Mouse (Mus musculus): ENCODE data around the gene Vsig10. TPM values are rescaled to one million over a fixed set of nuclear protein-coding genes. Genes with fewer than 3 reads are reported as not detected.

The Vsig10 gene
- polyA plus RNA-seq, 1 experiment from 2014 or later, result 2.0 TPM

GRCm38 (mm10) chr5:117395834-117396233 lies 77.0 kb downstream of the Vsig10 start:
- WGBS, result 87% methylated on average over 5 of the region's 5 CpGs
- no peak for DNase-seq (ENCODE audit: low spot score)

GRCm38 (mm10) chr5:117396596-117397014 lies 77.7 kb downstream of the Vsig10 start:
- 56% methylated on average over 6 of the region's 6 CpGs for WGBS
- no peak overlapping the region for H3K4me3 ChIP-seq (ENCODE audit: low read depth, low read length)
- ATAC-seq (ENCODE audit: low FRiP score), result no peak

More at GRCm38 (mm10) chr5:117395834-117396233, 77.0 kb downstream of the Vsig10 start:
- no peaks in the 10 kb centered on the region for H3K9me3 ChIP-seq (ENCODE audit: control insufficient read depth, low read length)
- H3K4me1 ChIP-seq (replicated peaks; ENCODE audit: control insufficient read depth, insufficient read depth, low read length), result no peaks in the 10 kb centered on the region
- H3K36me3 ChIP-seq (ENCODE audit: control insufficient read depth, insufficient read depth, low read length), result no peaks in the 10 kb centered on the region
- no peak overlapping the region for H3K4me3 ChIP-seq (ENCODE audit: low read depth, low read length)
- H3K27ac ChIP-seq (ENCODE audit: low read depth, low read length), result no peak overlapping the region
- H3K27me3 ChIP-seq (ENCODE audit: control insufficient read depth, insufficient read depth, low read length), result no peaks in the 10 kb centered on the region
- H3K9ac ChIP-seq (ENCODE audit: low read depth, low read length), result no peak overlapping the region
- no peak overlapping the region for H3K4me2 ChIP-seq (replicated peaks; ENCODE audit: low read depth, low read length)
- no peak for ATAC-seq (ENCODE audit: low FRiP score)

GRCm38 (mm10) chr5:117397371-117397770 lies 78.5 kb downstream of the Vsig10 start:
- Histone ChIP-seq H3K9me3 (ENCODE audit: control insufficient read depth, low read length) (no peaks in the 10 kb centered on the region), H3K9ac (ENCODE audit: low read depth, low read length) (no peak overlapping the region), H3K36me3 (ENCODE audit: control insufficient read depth, insufficient read depth, low read length) (no peaks in the 10 kb centered on the region), H3K4me2 (replicated peaks; ENCODE audit: low read depth, low read length) (no peak overlapping the region), H3K4me1 (replicated peaks; ENCODE audit: control insufficient read depth, insufficient read depth, low read length) (no peaks in the 10 kb centered on the region), H3K27ac (ENCODE audit: low read depth, low read length) (no peak overlapping the region), H3K4me3 (ENCODE audit: low read depth, low read length) (no peak overlapping the region), H3K27me3 (ENCODE audit: control insufficient read depth, insufficient read depth, low read length) (no peaks in the 10 kb centered on the region)
- WGBS, result 86% methylated on average over 6 of the region's 6 CpGs
- ATAC-seq (ENCODE audit: low FRiP score) (no peak), DNase-seq (ENCODE audit: low spot score) (no peak)

More at GRCm38 (mm10) chr5:117396596-117397014, 77.7 kb downstream of the Vsig10 start:
- DNase-seq (ENCODE audit: low spot score), result no peak
- Histone ChIP-seq H3K36me3 (ENCODE audit: control insufficient read depth, insufficient read depth, low read length) (no peaks in the 10 kb centered on the region), H3K27ac (ENCODE audit: low read depth, low read length) (no peak overlapping the region), H3K4me2 (replicated peaks; ENCODE audit: low read depth, low read length) (no peak overlapping the region), H3K9me3 (ENCODE audit: control insufficient read depth, low read length) (no peaks in the 10 kb centered on the region), H3K9ac (ENCODE audit: low read depth, low read length) (no peak overlapping the region), H3K27me3 (ENCODE audit: control insufficient read depth, insufficient read depth, low read length) (no peaks in the 10 kb centered on the region), H3K4me1 (replicated peaks; ENCODE audit: control insufficient read depth, insufficient read depth, low read length) (no peaks in the 10 kb centered on the region)

- H3K27me3 ChIP-seq (ENCODE audit: control insufficient read depth, insufficient read depth, low read length), result no peaks in the 10 kb centered on the region
Measured at GRCm38 (mm10) chr5:117398007-117398550, 79.2 kb downstream of the Vsig10 start.

GRCm38 (mm10) chr5:117399281-117399680 lies 80.4 kb downstream of the Vsig10 start:
- Histone ChIP-seq H3K9ac (ENCODE audit: low read depth, low read length) (no peak overlapping the region), H3K9me3 (ENCODE audit: control insufficient read depth, low read length) (no peaks in the 10 kb centered on the region), H3K27me3 (ENCODE audit: control insufficient read depth, insufficient read depth, low read length) (no peaks in the 10 kb centered on the region), H3K4me1 (replicated peaks; ENCODE audit: control insufficient read depth, insufficient read depth, low read length) (no peaks in the 10 kb centered on the region), H3K4me2 (replicated peaks; ENCODE audit: low read depth, low read length) (no peak overlapping the region), H3K36me3 (ENCODE audit: control insufficient read depth, insufficient read depth, low read length) (no peaks in the 10 kb centered on the region), H3K4me3 (ENCODE audit: low read depth, low read length) (no peak overlapping the region), H3K27ac (ENCODE audit: low read depth, low read length) (no peak overlapping the region)
- no peak for DNase-seq (ENCODE audit: low spot score)
- ATAC-seq (ENCODE audit: low FRiP score), result no peak
- 85% methylated on average over 9 of the region's 9 CpGs for WGBS

More at GRCm38 (mm10) chr5:117398007-117398550, 79.2 kb downstream of the Vsig10 start:
- DNase-seq (ENCODE audit: low spot score), result no peak
- no peak overlapping the region for H3K4me2 ChIP-seq (replicated peaks; ENCODE audit: low read depth, low read length)
- H3K4me3 ChIP-seq (ENCODE audit: low read depth, low read length), result no peak overlapping the region
- H3K9me3 ChIP-seq (ENCODE audit: control insufficient read depth, low read length), result no peaks in the 10 kb centered on the region
- no peak for ATAC-seq (ENCODE audit: low FRiP score)
- H3K27ac ChIP-seq (ENCODE audit: low read depth, low read length), result no peak overlapping the region
- 45% methylated on average over 4 of the region's 5 CpGs for WGBS
- H3K9ac ChIP-seq (ENCODE audit: low read depth, low read length), result no peak overlapping the region
- no peaks in the 10 kb centered on the region for H3K36me3 ChIP-seq (ENCODE audit: control insufficient read depth, insufficient read depth, low read length)
- H3K4me1 ChIP-seq (replicated peaks; ENCODE audit: control insufficient read depth, insufficient read depth, low read length), result no peaks in the 10 kb centered on the region

GRCm38 (mm10) chr5:117403609-117404008 lies 84.7 kb downstream of the Vsig10 start:
- DNase-seq (ENCODE audit: low spot score) (no peak), ATAC-seq (ENCODE audit: low FRiP score) (no peak)
- H3K9ac ChIP-seq (ENCODE audit: low read depth, low read length), result no peak overlapping the region
- H3K9me3 ChIP-seq (ENCODE audit: control insufficient read depth, low read length), result no peaks in the 10 kb centered on the region
- WGBS, result 87% methylated on average over 8 of the region's 8 CpGs
- H3K27me3 ChIP-seq (ENCODE audit: control insufficient read depth, insufficient read depth, low read length), result no peaks in the 10 kb centered on the region
- H3K36me3 ChIP-seq (ENCODE audit: control insufficient read depth, insufficient read depth, low read length), result no peaks in the 10 kb centered on the region
- H3K27ac ChIP-seq (ENCODE audit: low read depth, low read length), result no peak overlapping the region
- H3K4me3 ChIP-seq (ENCODE audit: low read depth, low read length), result no peak overlapping the region
- H3K4me1 ChIP-seq (replicated peaks; ENCODE audit: control insufficient read depth, insufficient read depth, low read length), result no peaks in the 10 kb centered on the region
- no peak overlapping the region for H3K4me2 ChIP-seq (replicated peaks; ENCODE audit: low read depth, low read length)

Other genes with a start within 250 kb of the Vsig10 start
- 48.0 and 54.2 TPM in 2 replicates for gene Suds3, start 203.0 kb upstream of the Vsig10 start, polyA plus RNA-seq (2014; fragmentation: Nextera tagmentation; extraction: Ambion mirVana)
- gene Taok3, start 199.0 kb upstream of the Vsig10 start, polyA plus RNA-seq (2014; fragmentation: Nextera tagmentation; extraction: Ambion mirVana), result 21.7 and 26.1 TPM in 2 replicates
- 867 and 895 TPM in 2 replicates for gene Pebp1, start 31.5 kb upstream of the Vsig10 start, polyA plus RNA-seq (2014; fragmentation: Nextera tagmentation; extraction: Ambion mirVana)
- 88.9 and 98.0 TPM in 2 replicates for gene Wsb2, start 38.2 kb downstream of the Vsig10 start, polyA plus RNA-seq (2014; fragmentation: Nextera tagmentation; extraction: Ambion mirVana)
- gene Rfc5, start 70.0 kb downstream of the Vsig10 start, polyA plus RNA-seq (2014; fragmentation: Nextera tagmentation; extraction: Ambion mirVana), result 72.1 and 82.9 TPM in 2 replicates
- 1.6 and 2.9 TPM in 2 replicates for gene Ksr2, start 94.9 kb downstream of the Vsig10 start, polyA plus RNA-seq (2014; fragmentation: Nextera tagmentation; extraction: Ambion mirVana)